Mouse (Mus musculus) spleen, postnatal 10 days (tissue): ENCODE measurements around the gene Nup188.

Source experiments
- DNase-seq, 2 experiments: peaks; one replicate each; pipeline ENCODE4 v3.0.0; 2021 to 2022; ENCODE audit warnings: low spot score in 2 of 2

The Nup188 gene

DNA sequence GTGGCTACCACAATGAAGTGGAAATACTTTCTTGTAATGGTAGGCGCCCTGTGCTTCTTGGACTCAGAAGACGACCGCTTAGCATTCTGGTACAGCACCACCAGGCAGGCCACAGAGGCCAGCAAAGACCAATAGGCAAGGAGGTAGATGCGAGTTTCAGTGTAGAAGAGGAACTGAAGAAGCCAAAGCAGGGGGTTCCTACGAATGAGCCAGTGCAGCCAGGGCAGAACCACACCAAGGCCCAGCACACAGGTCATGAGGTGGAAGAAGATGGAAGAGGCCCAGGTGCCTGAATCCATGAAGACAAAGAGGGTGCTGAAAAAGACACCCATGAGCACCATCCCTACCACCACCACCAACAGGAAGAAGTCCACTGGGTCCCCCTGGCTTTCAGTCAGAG is 1.2 kb upstream of the Nup188 start:
- DNase-seq = no peak

DNA sequence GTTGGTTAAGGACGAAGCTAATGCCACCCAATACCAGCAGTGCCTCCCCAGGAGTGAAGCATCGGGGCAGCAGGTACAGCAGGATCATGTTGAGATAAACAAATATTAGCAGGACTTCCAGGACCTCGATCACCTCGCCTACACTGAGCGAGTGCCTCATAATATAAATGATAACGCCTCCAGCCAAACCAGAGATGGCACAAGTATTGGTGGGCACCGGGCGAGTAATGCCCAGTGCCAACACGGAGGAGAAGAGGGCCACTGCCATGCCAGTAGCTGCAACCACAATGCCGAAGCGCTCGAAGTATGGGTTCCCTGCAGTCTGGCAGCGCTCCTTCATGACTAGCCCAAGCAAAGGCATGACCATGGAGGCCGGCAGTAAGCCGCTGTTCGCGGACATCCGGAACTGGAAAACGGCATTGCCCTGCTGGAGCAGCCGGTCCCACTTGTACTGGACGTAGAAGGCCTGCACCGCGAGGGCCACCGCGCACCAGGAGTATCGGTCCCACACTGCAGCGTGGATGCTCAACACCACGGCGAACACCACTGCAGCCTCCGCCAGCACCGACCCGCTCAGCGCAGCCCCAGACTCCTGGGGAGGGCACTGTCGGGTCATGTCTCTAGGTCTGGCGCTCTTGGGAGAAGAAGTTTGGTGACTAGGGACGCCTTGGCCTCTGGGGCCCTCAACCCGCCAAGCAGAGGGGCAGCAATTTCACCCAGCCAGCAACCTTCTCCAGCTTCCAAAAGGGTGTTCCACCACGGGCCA is 598 bp upstream of the Nup188 start:
- DNase-seq = peak in 1 of 2 experiments; percentile 37

DNA sequence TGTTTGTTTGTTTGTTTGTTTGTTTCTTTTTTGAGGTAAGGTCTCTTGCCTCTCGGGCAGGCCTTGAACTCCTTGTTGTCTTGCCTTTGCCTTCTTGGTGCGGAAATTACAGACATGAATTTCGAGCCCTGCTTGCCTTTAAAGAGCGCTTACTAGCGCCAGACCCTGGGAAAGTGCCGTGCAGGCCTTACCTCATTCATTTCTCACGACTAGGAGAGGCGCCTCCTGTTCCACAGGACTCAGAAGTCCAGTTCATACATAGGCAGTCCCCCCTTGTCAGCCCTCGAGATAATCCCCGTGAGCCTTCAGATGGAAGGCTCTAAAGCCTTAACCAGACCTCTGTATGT is 803 bp downstream of the Nup188 start:
- DNase-seq = no peak

DNA sequence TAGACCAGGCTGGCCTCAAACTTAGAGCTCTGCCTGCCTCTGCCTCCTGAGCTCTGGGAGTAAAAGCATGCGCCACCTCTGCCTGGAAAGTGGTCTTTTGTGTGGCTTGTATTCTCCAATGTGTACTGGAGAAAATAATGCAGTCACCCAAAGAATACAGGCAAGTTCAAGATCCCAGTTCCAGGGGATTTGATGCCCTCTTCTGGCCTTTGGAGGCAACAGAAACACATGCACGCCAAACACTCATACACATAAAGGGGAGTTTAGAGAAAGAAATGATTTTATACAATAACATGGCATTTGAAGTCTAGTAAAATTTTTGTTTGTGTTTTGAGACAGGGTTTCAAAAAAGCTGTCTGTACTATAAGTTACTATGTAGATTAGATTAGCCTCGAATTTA is 13.3 kb downstream of the Nup188 start:
- DNase-seq = no peak

DNA sequence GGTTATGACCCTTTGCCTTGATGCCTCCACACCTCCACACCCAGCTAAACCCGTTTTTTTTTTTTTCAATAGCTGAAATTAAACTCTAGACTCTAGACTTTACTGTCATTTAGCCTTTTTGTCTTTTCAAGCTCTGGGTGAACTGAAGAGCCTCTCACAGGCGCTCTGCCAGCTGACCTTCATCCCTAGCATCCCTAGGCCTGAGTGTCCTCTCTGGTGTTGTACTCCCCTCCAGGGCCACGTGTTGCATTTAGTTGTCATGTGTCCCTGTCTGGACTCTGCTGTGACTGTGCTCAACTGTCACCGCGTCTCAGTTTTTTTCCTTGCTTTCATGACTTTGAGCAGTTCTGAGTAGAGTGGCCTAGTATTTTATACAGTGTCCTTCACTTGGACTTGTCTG is 13.8 kb downstream of the Nup188 start:
- DNase-seq = no peak

DNA sequence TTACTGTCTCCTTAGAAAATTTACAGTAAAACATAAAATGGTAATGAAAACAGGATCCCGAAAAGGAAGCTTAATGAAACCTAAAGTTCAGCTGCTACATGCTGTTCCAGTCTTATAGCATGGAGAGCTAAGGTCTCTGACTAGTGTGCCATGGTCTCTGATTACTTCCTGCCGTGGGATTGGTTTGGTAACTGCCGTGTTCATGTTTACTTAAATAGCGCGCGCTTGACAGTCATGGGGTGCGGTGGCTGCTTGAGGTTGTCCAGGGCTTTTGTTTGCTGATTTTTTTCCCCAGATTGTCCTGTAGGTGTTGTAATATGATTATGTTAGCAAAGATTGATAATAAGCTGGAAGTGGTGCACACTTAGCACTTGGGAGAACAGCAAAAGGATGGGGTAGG is 19.9 kb downstream of the Nup188 start:
- DNase-seq = no peak

DNA sequence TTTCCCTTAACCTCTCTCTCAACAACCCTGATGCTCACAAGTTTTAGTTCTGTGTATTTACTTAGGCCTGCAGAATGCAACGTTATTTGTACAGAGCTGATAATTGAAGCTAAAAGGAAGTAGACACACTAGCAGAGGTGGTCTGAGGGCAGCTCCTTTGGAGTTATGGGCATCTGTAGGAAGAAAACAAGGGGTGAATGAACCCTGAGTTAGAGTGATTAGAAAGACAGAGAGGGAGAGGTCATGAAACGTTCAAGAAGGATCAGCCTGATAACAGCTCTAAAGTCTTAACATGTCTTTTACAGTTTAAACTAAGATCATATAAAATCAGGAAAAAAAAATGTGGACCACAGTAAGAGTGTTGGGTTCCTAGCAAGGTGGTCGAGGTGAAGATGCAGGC is 23.2 kb downstream of the Nup188 start:
- DNase-seq = no peak

DNA sequence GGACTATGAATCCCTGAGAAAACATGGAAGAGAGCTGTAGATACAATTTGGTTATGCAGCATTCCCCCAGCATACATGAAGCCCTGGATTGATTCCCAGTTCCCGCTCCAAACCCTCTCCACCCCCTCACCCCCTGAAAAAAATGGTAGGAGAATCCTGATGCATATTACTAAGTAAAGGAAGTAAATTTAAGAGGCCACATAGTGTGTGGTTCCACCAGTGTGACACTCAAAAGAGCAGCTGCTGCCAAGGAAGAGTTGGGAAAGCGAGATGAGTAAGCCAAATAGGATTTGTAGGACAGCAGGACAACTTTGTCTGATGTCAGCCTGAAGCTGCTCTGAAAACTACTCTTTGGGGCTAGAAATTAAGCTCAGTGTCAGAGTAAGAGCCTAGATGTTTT is 25.3 kb downstream of the Nup188 start:
- DNase-seq = no peak

DNA sequence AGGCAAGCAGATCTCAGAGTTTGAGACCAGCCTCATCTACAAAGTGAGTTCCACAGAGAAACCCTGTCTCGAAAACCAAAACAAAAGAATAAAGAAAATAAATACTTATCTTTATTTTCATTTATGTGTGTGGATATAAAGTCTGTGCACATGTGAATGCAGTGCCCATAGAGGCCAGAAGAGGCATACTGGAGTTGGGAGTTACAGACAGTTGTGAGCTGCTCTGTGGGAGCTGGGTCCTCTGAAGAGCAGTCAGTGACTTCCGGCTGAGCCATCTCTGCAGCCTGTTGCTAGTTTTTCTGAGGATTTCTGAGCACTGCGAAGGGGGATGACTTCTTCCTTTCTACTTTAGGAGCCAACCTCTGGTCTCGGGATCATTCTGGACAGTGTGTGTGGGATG is 29.9 kb downstream of the Nup188 start:
- DNase-seq = no peak

DNA sequence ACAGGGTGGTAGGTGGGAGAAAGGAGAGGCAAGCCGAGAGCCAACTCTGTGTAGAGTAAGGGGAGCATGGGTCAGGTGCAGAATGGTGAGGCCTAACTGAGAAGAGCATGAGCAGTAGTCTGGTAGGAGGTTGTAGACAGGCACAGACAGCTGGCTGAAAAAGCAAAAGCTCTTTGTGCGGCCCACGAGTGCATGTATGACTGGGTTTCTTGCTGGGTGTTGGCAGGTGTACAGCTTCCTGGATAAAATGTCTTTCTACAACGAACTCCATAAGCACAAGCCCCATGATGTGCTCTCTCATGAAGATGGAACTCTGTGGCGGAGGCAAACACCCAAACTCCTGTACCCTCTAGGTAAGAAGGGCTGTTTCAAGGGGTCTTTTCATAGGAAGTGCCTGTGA is 30.8 kb downstream of the Nup188 start:
- DNase-seq = no peak

DNA sequence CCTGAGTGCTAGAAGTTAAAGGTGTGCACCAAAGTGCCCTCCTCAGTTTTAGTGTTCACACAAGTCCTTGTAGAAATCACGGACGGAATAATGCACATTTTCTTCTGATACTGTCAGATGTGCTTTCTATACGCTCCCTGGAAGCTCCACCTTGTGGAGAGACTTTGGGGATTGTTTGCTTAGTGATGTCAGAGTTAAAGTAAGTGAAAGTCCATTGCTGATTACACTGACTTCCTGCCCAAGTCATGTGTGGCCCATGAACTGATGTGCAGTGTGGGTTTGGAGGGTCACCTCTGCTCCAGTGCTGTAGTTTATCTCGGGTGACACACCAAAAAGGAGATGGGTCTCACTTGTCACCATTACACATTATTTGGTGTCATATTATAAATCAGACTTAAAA is 33.1 kb downstream of the Nup188 start:
- DNase-seq = no peak

DNA sequence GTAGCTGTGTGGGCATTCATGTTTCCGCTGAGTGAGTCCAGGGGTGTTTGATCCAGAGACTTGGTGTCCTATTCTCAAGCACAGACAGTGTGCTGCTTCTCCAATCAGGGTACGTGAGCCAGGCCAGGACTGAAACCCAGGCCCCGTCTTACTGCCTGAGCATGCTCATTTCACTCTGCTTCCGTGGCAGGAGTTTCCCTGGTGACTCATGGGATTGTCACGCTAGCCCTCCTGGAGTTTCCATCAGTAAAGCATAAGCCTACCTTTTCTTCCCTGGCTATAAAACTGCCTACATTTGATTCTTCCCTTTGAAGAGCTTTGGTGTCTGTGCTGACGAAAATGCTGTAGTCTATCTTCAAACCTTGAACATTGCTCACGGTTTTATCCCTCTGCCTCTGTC is 36.9 kb downstream of the Nup188 start:
- no peak for DNase-seq

DNA sequence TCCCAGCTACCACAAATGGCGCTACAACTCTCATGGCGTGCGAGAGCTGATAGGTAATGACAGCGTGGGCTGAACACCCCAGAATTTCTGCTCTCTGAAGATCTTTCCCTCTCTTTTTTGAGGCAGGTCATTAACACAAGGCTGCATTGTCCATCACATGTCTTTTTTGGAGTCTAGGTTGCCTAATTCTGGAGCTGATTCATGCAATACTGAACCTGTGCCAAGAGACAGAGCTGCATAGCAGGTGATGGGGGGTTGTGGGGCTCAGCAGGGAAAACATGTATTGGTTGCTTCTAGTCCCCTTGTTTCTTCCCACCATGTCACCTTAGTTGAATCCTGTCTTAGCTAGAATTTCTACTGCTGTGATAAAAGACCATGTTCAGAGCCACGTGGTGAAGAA is 39.1 kb downstream of the Nup188 start:
- no peak for DNase-seq

DNA sequence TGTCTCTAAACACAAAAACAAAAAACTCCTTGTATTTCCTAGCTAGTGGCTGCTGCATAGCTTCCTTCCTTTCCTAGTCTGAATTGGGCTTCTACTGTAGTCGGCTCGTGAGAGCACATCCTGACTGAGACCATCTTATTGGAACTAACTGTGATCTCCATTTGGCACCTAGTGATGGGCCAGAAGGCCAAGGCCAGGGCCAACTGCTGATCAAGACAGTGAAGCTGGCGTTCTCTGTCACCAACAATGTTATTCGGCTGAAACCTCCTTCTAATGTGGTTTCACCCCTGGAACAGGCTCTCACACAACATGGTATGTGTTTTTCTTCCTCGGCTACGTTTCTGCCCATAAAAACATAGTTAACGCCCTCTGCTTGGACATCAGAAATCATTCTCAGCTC is 41.1 kb downstream of the Nup188 start:
- DNase-seq = no peak

DNA sequence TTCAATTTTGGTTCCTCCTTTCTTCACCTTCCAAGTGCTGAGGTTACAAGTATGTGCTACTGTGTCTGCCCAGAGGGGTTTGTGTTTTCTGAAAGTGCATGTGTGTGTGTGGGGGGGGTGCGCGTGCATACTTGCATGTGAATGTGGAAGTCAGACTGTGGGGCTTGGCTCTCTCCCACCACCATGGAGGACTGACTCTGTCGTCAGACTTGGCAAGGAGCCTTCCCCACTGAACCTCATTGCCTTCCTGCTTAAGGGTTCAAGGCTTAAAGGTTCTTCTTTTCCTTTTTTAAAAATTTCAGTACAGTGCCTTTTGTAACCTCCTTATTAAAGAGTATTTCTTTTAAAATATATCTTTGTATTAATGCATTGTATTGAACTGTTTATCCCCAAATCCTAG is 42.6 kb downstream of the Nup188 start:
- DNase-seq = no peak

DNA sequence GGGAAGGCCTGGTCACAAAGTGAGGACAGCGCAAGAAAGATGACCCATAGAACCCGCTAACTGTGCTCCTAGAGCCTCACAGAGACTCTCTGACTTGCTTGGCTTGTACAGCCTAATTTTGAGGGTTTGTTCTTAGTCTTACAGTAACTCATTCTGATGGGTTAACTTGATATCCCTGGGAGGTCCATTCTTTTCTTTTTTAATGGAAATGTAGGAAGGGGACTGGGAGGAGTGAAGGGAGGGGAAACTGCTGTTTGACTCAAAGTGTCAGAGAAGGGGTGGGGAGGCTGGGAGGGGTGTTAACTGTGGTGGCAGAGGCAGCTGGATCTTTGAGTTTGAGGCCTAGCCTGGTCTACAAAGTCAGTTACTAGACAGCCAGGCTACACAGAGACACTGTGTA is 49.1 kb downstream of the Nup188 start:
- no peak for DNase-seq

DNA sequence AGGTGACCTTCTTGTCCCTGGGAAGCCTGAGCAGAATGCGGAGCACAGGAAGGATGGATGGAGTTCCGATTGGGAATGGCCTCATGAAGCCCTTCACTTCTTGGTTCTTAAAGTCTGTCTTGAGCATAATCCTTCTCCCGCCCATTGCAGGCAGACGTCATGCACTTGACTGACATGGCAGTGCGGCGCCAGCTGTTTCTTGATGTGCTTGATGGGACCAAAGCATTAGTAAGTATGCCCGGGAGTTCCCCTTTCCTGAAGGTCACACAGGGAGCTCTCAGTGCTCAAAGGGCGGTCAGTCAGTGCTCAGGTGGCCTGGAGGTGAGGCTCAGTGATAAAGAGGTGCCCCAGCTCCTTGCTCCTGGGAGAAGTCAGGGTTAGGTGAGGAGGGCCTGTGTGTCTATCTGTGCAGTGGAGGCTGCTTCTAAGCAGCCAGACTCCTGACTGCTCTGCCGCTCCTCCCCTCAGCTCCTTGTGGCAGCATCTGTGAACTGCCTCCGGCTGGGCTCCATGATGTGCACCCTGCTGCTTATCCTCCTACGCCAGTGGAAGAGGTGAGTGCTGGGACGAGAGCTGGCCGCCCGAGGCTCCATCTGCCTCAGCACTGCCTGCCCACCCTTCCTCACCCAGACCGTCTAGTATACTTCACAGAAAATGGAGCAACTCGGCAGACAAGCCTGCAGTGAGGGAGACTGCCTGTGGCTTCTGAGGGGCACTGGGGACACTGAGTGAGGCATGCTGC is 50.1 kb downstream of the Nup188 start:
- no peak for DNase-seq

DNA sequence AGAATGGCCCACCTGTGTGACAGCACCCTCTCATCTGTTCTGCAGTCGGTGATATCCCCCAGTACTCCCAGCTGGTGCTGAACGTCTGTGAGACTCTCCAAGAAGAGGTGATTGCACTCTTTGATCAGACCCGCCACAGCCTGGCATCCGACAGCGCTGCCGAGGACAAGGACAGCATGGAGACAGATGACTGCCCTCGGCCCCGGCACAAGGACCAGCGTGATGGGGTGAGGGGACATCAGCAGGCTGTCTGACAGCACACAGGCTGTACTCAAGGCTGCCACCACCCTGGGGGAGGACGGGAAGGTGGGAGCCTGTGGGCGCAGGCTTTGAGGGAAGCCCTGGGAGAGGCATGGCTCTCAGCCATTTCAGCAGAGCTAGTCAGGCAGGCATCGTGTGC is 51.0 kb downstream of the Nup188 start:
- DNase-seq = no peak

DNA sequence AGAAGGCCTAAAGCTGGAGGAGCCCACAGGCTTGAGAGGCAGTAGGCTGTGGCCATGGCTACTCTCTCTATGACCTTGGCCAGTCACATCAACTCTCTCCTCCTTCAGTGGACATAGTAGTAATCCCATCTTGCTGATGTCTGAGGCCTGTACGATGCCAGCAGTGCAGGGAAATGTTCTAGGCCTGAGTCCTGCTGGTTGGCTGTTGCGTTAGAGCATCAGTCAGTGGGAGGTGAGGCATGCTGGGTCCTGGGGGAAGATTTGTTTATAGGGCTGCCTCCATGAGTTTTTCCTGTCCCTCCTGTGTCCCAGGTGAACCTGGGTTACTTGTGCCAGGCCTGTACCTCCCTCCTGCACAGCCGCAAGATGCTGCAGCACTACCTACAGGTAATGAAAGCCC is 55.9 kb downstream of the Nup188 start:
- no peak for DNase-seq

DNA sequence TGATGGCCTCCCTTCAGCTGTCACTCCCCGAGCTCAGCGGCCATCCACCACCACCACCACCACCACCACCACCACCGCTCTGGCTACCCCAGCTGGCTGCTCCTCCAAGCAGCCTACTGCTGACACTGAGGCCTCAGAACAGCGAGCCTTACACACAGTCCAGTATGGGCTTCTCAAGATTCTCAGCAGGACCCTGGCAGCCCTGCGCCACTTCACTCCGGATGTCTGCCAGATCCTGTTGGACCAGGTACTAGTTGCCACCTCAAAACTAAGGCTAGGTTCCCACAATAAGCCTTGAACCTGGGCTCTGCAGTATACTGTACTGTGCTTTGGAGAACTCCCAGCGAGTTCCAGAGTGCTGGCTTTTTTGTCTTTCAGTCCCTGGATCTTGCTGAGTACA is 56.3 kb downstream of the Nup188 start:
- no peak for DNase-seq

DNA sequence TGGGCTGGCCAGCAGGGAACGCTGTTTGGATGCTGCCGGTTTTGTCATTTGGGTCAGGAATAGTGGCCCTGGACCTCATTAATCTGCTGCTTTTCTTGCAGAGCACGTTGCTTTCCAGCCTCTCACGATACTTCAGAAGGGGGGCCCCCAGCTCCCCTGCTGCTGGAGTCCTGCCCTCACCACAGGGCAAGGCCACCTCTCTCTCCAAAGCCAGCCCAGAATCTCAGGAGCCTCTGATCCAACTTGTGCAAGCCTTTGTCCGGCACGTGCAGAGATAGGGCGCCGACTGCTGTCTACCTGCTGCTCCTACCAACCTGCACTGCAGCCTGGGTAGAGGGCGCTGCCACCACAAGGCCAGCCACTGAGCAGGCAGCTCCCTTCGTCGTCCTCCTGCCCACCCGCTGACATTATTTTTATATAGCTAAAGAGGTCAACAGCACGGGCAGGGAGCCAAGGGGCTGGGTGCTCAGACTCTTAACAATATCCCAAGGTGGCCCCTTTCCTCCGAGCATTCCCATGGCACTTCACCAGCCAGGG is 57.5 kb downstream of the Nup188 start:
- no peak for DNase-seq

DNA sequence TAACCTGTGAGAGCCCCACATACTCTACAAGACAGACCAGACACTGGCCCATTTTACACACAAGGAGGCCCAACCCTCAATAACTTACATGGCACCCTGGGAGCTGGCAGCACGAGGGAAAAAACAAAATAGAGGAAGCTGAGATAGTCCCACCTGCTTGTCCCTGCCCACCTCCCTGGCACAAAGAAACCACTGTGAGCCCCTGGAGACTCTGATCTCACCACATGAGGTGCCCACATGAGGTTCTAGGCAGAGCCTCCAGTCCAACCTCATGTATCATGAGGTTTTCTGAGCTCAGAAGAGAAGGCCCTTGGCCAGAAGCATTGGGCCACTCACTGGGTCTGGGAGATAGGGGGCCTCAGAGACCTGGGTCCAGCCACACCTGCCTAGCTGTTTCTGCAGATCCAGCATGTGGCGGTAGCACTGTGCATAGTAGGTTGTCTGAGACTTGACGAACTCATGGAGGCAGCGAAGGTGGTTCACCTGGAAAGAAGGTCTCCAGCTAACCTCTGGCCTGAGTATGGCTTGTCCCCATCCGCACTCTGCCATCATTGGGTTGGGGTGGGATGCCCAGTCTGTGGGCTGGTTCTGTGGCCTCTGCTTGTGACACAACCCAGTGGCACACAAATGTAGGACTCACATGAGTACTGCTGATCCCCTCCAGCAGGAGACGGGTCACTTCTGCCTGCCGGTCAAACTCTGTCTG is 59.9 kb downstream of the Nup188 start:
- peak in 1 of 2 experiments; percentile 40 for DNase-seq

DNA sequence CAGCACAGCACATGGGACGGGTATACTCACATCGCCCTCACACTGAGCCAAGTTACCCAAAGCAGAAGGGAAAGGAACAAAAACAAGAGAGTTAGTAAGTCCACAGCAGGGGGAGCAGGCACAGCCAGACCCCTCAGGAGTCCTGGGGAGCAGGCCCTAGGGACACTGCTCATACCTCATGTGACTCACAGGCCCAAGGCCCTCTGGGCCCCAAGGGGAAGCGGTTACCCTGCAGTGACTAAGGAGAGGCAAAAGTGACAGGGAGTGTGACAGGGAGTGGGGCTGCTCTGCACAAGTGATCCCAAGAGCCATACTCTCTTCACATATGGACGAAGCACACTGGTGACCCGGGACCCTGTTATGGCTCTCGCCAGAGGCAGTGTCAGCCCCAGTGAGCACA is 63.0 kb downstream of the Nup188 start:
- DNase-seq = no peak
